Mouse (Mus musculus) limb, embryonic 14.5 days (tissue): ENCODE results near the gene Snx33. TPM values are rescaled to one million over a fixed set of nuclear protein-coding genes. Genes with fewer than 3 reads are reported as not detected.

ENCODE experiments used
- ATAC-seq: fragments of 200-750 bp; cut with Nextera tagmentation; 2 replicates; pipeline ENCODE4 v1.8.0; 2017; ENCODE audit warnings: low read depth, moderate number of reproducible peaks, moderate TSS enrichment; ENCODE audit not compliant: low FRiP score
- DNase-seq: peaks from one replicate; pipeline ENCODE4 v3.0.0-alpha.2; 2015; ENCODE audit warnings: low spot score
- H3K27ac ChIP-seq: fragments of 300-500 bp; sonication (generic); replicated peaks from 2 replicates; pipeline ENCODE4 v1.5.1; 2014; ENCODE audit warnings: low read depth, mild to moderate bottlenecking, low read length, moderate library complexity, mixed read lengths
- H3K27me3 ChIP-seq: fragments of 300-500 bp; sonication (generic); 2 replicates; pipeline ENCODE4 v1.6.1; 2014; ENCODE audit warnings: low read length, mixed read lengths; ENCODE audit not compliant: control insufficient read depth, insufficient read depth
- H3K36me3 ChIP-seq: fragments of 300-500 bp; sonication (generic); 2 replicates; pipeline ENCODE4 v1.6.1; 2014; ENCODE audit warnings: mild to moderate bottlenecking, low read length, moderate library complexity, mixed read lengths; ENCODE audit not compliant: control insufficient read depth, insufficient read depth
- H3K4me1 ChIP-seq: fragments of 300-500 bp; sonication (generic); 2 replicates; pipeline ENCODE4 v1.6.1; 2014; ENCODE audit warnings: antibody characterized with exemption, low read length, mixed read lengths; ENCODE audit not compliant: control insufficient read depth, insufficient read depth
- H3K4me2 ChIP-seq: fragments of 300-500 bp; sonication (generic); replicated peaks from 2 replicates; pipeline ENCODE4 v1.6.1; 2014; ENCODE audit warnings: low read depth, mild to moderate bottlenecking, low read length, moderate library complexity; ENCODE audit not compliant: severe bottlenecking
- H3K4me3 ChIP-seq: fragments of 300-500 bp; sonication (generic); replicated peaks from 2 replicates; pipeline ENCODE4 v1.5.1; 2014; ENCODE audit warnings: low read length
- H3K9ac ChIP-seq: fragments of 300-500 bp; sonication (generic); 2 replicates; pipeline ENCODE4 v1.6.1; 2014; ENCODE audit warnings: mild to moderate bottlenecking, low read depth, low read length, moderate library complexity; ENCODE audit not compliant: severe bottlenecking
- H3K9me3 ChIP-seq: fragments of 300-500 bp; sonication (generic); 2 replicates; pipeline ENCODE4 v1.6.1; 2016; ENCODE audit warnings: low read length; ENCODE audit not compliant: control insufficient read depth
- POLR2A ChIP-seq: fragments of 200-500 bp; IDR thresholded peaks from 2 replicates; pipeline ENCODE4 v1.8.0; 2012; ENCODE audit warnings: inconsistent platforms, mild to moderate bottlenecking, moderate library complexity, borderline replicate concordance; ENCODE audit not compliant: insufficient read depth, insufficient read length; ENCODE audit errors: extremely low read depth
- WGBS: fragments of 180-500 bp; shearing (Covaris S2); extraction: QIAGEN DNeasy Blood & Tissue Kit; methylation state at CpG from one replicate; pipeline ENCODE4 v1.1.7; 2014; 5-methylcytosine and 5-hydroxymethylcytosine counted together
- polyA plus RNA-seq, 2 experiments: library from polyadenylated mRNA; depleted of rRNA in 1 of 2; stranded (reverse) in 1 of 2; unstranded in 1 of 2; fragments of >200 nt; fragmentation: Nextera tagmentation in 1 of 2; extraction: Ambion mirVana in 1 of 2; gene quantifications; 2 replicates each; pipeline versions ENCODE4 v1.2.1 to v1.2.3; 2012 to 2014

Gene Snx33
- polyA plus RNA-seq, 2 experiments = 8.1 to 11.4 TPM

- Histone ChIP-seq H3K9me3 (no peaks in the 10 kb centered on the region), H3K27ac (no peak overlapping the region), H3K4me1 (peaks cover 62% of the 10 kb centered on the region), H3K4me3 (no peak overlapping the region), H3K27me3 (no peaks in the 10 kb centered on the region), H3K9ac (no peak overlapping the region), H3K36me3 (peaks cover 22% of the 10 kb centered on the region), H3K4me2 (no peak overlapping the region)
- TF ChIP-seq POLR2A = no peak
- 70% methylated on average over 1 of the region's 1 CpGs for WGBS
- ATAC-seq = no peak
- DNase-seq = no peak
These were observed 55.1 kb downstream of the Snx33 start for GRCm38 (mm10) chr9:56873097-56873496.

GRCm38 (mm10) chr9:56872105-56872903 is 55.9 kb downstream of the Snx33 start:
- Histone ChIP-seq H3K4me3 (no peak overlapping the region), H3K27me3 (no peaks in the 10 kb centered on the region), H3K4me1 (peaks cover 70% of the 10 kb centered on the region), H3K9ac (no peak overlapping the region), H3K27ac (0 out of 2 replicates have a peak overlapping the region, but pooled peaks have one; percentile 26), H3K4me2 (no peak overlapping the region), H3K36me3 (peaks cover 22% of the 10 kb centered on the region), H3K9me3 (no peaks in the 10 kb centered on the region)
- 59% methylated on average over 5 of the region's 5 CpGs for WGBS
- ATAC-seq = no peak
- no peak for TF ChIP-seq POLR2A
- DNase-seq = no peak

DNA sequence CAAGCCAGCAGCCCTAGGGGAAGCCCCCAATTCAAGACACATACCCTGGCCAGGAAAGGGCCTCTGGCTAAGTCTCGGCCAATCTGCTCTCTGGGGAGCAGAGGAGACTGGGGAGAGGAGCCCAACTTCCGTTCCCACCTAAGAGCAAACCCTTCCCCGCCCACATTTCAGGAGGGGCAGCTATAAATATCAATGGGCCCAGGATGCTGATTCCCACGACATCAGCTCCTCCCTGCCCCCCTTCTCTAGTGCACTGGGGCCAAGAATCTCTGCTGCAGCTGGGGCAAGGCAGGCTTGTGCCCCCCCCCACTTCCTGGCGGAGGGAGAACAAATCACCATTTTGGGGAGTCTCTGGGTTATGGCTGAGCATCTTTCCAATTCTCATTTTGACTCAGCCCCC is 57.0 kb downstream of the Snx33 start:
- Histone ChIP-seq H3K27ac (0 out of 2 replicates have a peak overlapping the region, but pooled peaks have one; percentile 33), H3K4me3 (no peak overlapping the region), H3K27me3 (no peaks in the 10 kb centered on the region), H3K9me3 (no peaks in the 10 kb centered on the region), H3K4me2 (no peak overlapping the region), H3K4me1 (peaks cover 73% of the 10 kb centered on the region), H3K9ac (no peak overlapping the region; the same call in 1 of the 2 replicates), H3K36me3 (peaks cover 16% of the 10 kb centered on the region)
- ATAC-seq (no peak), DNase-seq (no peak)
- TF ChIP-seq POLR2A = no peak
- WGBS = 35% methylated on average over 5 of the region's 5 CpGs

DNA sequence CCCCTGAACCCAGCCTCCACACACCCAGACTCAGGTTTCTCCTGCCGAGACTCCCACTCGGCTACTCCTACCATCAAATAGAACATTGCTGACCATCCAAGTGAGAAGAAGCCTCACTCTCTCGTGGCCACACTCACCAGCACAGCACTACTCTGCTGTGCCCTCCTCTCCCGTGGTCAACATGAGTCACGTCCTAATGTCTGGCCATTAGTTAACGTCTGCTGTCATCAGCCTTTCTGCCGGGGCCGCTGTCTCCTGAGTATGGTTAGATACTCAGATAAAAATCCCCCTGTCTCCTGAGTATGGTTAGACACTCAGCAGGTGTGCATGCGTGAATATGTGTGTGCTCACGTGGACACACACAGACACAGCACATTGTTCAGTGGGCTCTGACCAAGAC is 57.4 kb downstream of the Snx33 start:
- TF ChIP-seq POLR2A = no peak
- Histone ChIP-seq H3K27me3 (no peaks in the 10 kb centered on the region), H3K4me2 (no peak overlapping the region), H3K36me3 (peaks cover 15% of the 10 kb centered on the region), H3K27ac (0 out of 2 replicates have a peak overlapping the region, but pooled peaks have one; percentile 33), H3K4me1 (peaks cover 76% of the 10 kb centered on the region), H3K9ac (no peak overlapping the region; the same call in 1 of the 2 replicates), H3K4me3 (no peak overlapping the region), H3K9me3 (no peaks in the 10 kb centered on the region)
- no peak for DNase-seq
- ATAC-seq = no peak
- WGBS = 66% methylated on average over 10 of the region's 10 CpGs

DNA sequence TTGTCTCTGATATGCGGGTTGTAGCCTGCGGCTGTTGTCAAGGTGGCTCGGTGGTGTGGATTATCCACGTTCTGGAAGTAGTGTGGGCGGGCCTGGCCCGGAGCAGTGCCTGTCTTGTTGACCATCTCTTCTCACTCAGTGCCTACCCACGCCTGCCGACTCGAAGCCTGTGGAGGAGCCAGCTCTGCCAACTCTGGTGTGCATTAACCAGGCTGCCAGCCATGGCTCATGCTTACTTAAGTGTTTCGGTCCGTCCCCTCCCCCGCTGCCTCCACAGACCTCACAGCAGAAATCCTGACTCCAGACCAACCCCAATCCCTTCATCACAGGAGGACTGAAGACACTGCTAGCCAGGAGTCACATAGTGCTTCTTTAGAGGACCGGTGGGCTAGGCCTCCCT is 58.6 kb downstream of the Snx33 start:
- no peak for TF ChIP-seq POLR2A
- H3K36me3 ChIP-seq = peaks cover 8% of the 10 kb centered on the region
- ATAC-seq (no peak), DNase-seq (no peak)
- H3K4me3 ChIP-seq = no peak overlapping the region
- 67% methylated on average over 13 of the region's 13 CpGs for WGBS
- peaks cover 83% of the 10 kb centered on the region for H3K4me1 ChIP-seq
- no peaks in the 10 kb centered on the region for H3K27me3 ChIP-seq
- H3K4me2 ChIP-seq = no peak overlapping the region
- no peak overlapping the region for H3K9ac ChIP-seq
- H3K9me3 ChIP-seq = no peaks in the 10 kb centered on the region
- no peak overlapping the region for H3K27ac ChIP-seq
